Mouse (Mus musculus) lung, embryonic 15.5 days (tissue): Measurements from ENCODE around the gene Smtnl2. TPM values are rescaled to one million over a fixed set of nuclear protein-coding genes. Genes with fewer than 3 reads are reported as not detected.

Experiments
- ATAC-seq: fragments of 200-750 bp; cut with Nextera tagmentation; 2 replicates; pipeline ENCODE4 v1.8.0; 2017; ENCODE audit warnings: moderate number of reproducible peaks, borderline replicate concordance; ENCODE audit not compliant: low FRiP score, low TSS enrichment; ENCODE audit errors: extremely low read depth
- H3K27ac ChIP-seq: fragments of 300-500 bp; sonication (generic); 2 replicates; pipeline ENCODE4 v1.5.1; 2015; ENCODE audit warnings: moderate library complexity, mild to moderate bottlenecking, inconsistent platforms
- H3K27me3 ChIP-seq: fragments of 300-500 bp; sonication (generic); 2 replicates; pipeline ENCODE4 v1.6.1; 2015; ENCODE audit warnings: inconsistent platforms
- H3K36me3 ChIP-seq: fragments of 300-500 bp; sonication (generic); 2 replicates; pipeline ENCODE4 v1.6.1; 2015; ENCODE audit warnings: inconsistent platforms
- H3K4me1 ChIP-seq: fragments of 300-500 bp; sonication (generic); 2 replicates; pipeline ENCODE4 v1.6.1; 2015; ENCODE audit warnings: inconsistent platforms
- H3K4me2 ChIP-seq: fragments of 300-500 bp; sonication (generic); 2 replicates; pipeline ENCODE4 v1.6.1; 2015; ENCODE audit warnings: inconsistent platforms, mild to moderate bottlenecking, moderate library complexity
- H3K4me3 ChIP-seq: fragments of 300-500 bp; sonication (generic); 2 replicates; pipeline ENCODE4 v1.5.1; 2015; ENCODE audit warnings: mild to moderate bottlenecking, inconsistent platforms
- H3K9ac ChIP-seq: fragments of 300-500 bp; sonication (generic); 2 replicates; pipeline ENCODE4 v1.6.1; 2015; ENCODE audit warnings: inconsistent platforms
- H3K9me3 ChIP-seq: fragments of 300-500 bp; sonication (generic); 2 replicates; pipeline ENCODE4 v1.6.1; 2016; ENCODE audit warnings: inconsistent platforms
- WGBS: fragments of 180-500 bp; shearing (Covaris S2); methylation state at CpG from one replicate; pipeline ENCODE4 v1.1.7; 2015; 5-methylcytosine and 5-hydroxymethylcytosine counted together
- polyA plus RNA-seq: library from polyadenylated mRNA; unstranded; fragments of >200 nt; fragmentation: Nextera tagmentation; extraction: Ambion mirVana; gene quantifications from 2 replicates; pipeline ENCODE4 v1.2.1, GENCODE M21; 2015

Smtnl2 gene
- polyA plus RNA-seq, 1 experiment from 2014 or later: 156 TPM

- no peak overlapping the region for H3K4me3 ChIP-seq
- peaks cover 90% of the 10 kb centered on the region for H3K4me1 ChIP-seq
- ATAC-seq: peak; percentile 76
- H3K9me3 ChIP-seq: no peaks in the 10 kb centered on the region
- H3K36me3 ChIP-seq: peaks cover 38% of the 10 kb centered on the region
- WGBS: 37% methylated on average over 7 of the region's 7 CpGs
- H3K9ac ChIP-seq: no peak overlapping the region
- no peaks in the 10 kb centered on the region for H3K27me3 ChIP-seq
- H3K27ac ChIP-seq: peak overlapping the region; percentile 89
- peak overlapping the region; percentile 21 for H3K4me2 ChIP-seq
Observed at GRCm38 (mm10) chr11:72396621-72397020, 14.9 kb downstream of the Smtnl2 start.

GRCm38 (mm10) chr11:72395652-72396051 lies 15.9 kb downstream of the Smtnl2 start:
- H3K9ac ChIP-seq: no peak overlapping the region
- peaks cover 81% of the 10 kb centered on the region for H3K4me1 ChIP-seq
- 56% methylated on average over 6 of the region's 6 CpGs for WGBS
- no peaks in the 10 kb centered on the region for H3K9me3 ChIP-seq
- no peak for ATAC-seq
- peaks cover 40% of the 10 kb centered on the region for H3K36me3 ChIP-seq
- peak overlapping the region; percentile 89 for H3K27ac ChIP-seq
- no peak overlapping the region for H3K4me3 ChIP-seq
- H3K4me2 ChIP-seq: no peak overlapping the region
- H3K27me3 ChIP-seq: no peaks in the 10 kb centered on the region

GRCm38 (mm10) chr11:72394694-72395093 lies 16.8 kb downstream of the Smtnl2 start:
- Histone ChIP-seq H3K4me1 (peaks cover 78% of the 10 kb centered on the region), H3K27me3 (no peaks in the 10 kb centered on the region), H3K9ac (no peak overlapping the region), H3K36me3 (peaks cover 38% of the 10 kb centered on the region), H3K27ac (peak overlapping the region; percentile 89), H3K9me3 (no peaks in the 10 kb centered on the region), H3K4me3 (no peak overlapping the region), H3K4me2 (no peak overlapping the region)
- WGBS: 75% methylated on average over 2 of the region's 2 CpGs
- no peak for ATAC-seq

DNA sequence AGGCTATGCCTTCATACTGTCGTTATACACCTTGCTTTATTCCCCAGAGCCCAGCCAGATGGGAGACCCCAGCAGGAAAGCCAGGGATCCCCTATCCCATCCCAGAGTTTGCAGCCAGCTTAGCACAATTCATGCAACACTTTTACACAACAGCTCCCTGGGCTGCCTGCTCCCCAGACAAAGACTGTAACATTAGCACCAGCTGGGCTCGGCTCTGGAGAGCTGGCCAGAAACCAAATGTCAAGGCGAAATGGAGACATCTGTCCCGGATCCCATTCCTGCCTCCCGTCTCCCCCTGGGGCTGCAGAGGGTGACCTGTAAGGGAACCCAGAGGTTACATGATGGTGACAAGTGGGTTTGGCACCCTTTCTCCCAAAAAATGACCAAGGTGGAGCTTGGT lies 17.8 kb downstream of the Smtnl2 start:
- 30% methylated on average over 5 of the region's 5 CpGs for WGBS
- no peaks in the 10 kb centered on the region for H3K9me3 ChIP-seq
- peaks cover 28% of the 10 kb centered on the region for H3K36me3 ChIP-seq
- H3K27ac ChIP-seq: peak overlapping the region; percentile 89
- H3K4me3 ChIP-seq: no peak overlapping the region
- peak; percentile 5; the same call in 1 of the 2 replicates for ATAC-seq
- peaks cover 76% of the 10 kb centered on the region for H3K4me1 ChIP-seq
- no peak overlapping the region for H3K9ac ChIP-seq
- no peak overlapping the region for H3K4me2 ChIP-seq
- no peaks in the 10 kb centered on the region for H3K27me3 ChIP-seq

- Histone ChIP-seq H3K9me3 (no peaks in the 10 kb centered on the region), H3K27me3 (no peaks in the 10 kb centered on the region), H3K4me2 (no peak overlapping the region), H3K9ac (no peak overlapping the region), H3K27ac (peak overlapping the region; percentile 89), H3K4me1 (peaks cover 75% of the 10 kb centered on the region), H3K36me3 (peaks cover 32% of the 10 kb centered on the region), H3K4me3 (no peak overlapping the region)
- WGBS: 51% methylated on average over 3 of the region's 3 CpGs
- ATAC-seq: no peak
Observed at GRCm38 (mm10) chr11:72393243-72393642, 18.3 kb downstream of the Smtnl2 start.

GRCm38 (mm10) chr11:72391181-72391580 lies 20.3 kb downstream of the Smtnl2 start:
- no peak overlapping the region for H3K4me2 ChIP-seq
- peaks cover 56% of the 10 kb centered on the region for H3K4me1 ChIP-seq
- no peaks in the 10 kb centered on the region for H3K9me3 ChIP-seq
- 88% methylated on average over 13 of the region's 13 CpGs for WGBS
- H3K27ac ChIP-seq: peak overlapping the region; percentile 86
- no peak overlapping the region for H3K4me3 ChIP-seq
- H3K9ac ChIP-seq: no peak overlapping the region
- no peaks in the 10 kb centered on the region for H3K27me3 ChIP-seq
- no peak for ATAC-seq
- H3K36me3 ChIP-seq: peaks cover 41% of the 10 kb centered on the region

GRCm38 (mm10) chr11:72389407-72390142 lies 21.9 kb downstream of the Smtnl2 start:
- H3K27ac ChIP-seq: peak overlapping the region; percentile 86
- no peaks in the 10 kb centered on the region for H3K9me3 ChIP-seq
- peak; percentile 82 for ATAC-seq
- no peak overlapping the region for H3K4me2 ChIP-seq
- no peaks in the 10 kb centered on the region for H3K27me3 ChIP-seq
- H3K4me1 ChIP-seq: peaks cover 40% of the 10 kb centered on the region
- no peak overlapping the region for H3K4me3 ChIP-seq
- no peak overlapping the region for H3K9ac ChIP-seq
- H3K36me3 ChIP-seq: peaks cover 38% of the 10 kb centered on the region
- WGBS: 46% methylated on average over 7 of the region's 7 CpGs

DNA sequence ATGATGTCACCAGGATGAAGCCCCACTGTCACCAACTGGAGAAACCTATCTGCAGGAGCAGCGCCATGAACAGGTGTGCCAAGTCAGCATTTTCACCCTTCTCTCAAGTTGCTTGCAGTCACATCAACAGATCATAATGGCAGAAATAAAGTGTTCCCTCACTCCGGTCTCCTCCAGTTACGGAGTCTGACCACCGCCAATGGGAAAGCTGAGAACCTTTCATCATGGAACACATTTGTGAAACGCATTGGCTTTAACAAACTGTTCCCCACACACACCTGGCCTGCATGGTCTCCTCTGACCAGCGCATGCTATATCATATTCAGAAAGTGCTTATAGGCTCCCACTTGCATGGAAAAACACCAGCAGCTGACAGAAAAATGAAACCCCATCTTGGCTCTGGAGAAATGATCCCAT lies 23.4 kb downstream of the Smtnl2 start:
- Histone ChIP-seq H3K27ac (0 out of 2 replicates have a peak overlapping the region, but pooled peaks have one; percentile 33), H3K9me3 (no peaks in the 10 kb centered on the region), H3K36me3 (peaks cover 38% of the 10 kb centered on the region), H3K9ac (no peak overlapping the region), H3K4me1 (peaks cover 34% of the 10 kb centered on the region), H3K4me2 (no peak overlapping the region), H3K27me3 (no peaks in the 10 kb centered on the region), H3K4me3 (no peak overlapping the region)
- no peak for ATAC-seq
- 97% methylated on average over 6 of the region's 6 CpGs for WGBS

DNA sequence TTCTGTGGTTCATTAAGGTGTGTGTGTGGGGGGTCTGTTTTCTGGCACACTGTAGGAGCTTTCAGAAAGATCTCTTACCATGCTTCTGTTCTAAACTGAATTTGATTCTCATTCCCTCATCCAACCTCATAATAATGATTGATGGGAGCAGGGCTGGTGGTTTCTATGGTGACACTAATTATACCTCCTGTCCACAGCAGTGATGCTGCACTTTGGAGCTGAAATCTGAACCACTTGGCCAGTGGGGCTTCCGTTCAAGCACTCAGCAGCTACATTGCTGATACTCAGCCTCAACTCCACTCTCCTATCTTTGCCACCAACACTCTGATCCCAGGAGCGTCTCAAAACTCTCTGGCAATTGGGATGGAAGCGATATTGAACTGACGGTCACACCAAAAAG lies 32.2 kb downstream of the Smtnl2 start:
- ATAC-seq: no peak
- no peaks in the 10 kb centered on the region for H3K9me3 ChIP-seq

GRCm38 (mm10) chr11:72378222-72378621 lies 33.3 kb downstream of the Smtnl2 start:
- no peak overlapping the region for H3K4me3 ChIP-seq
- 54% methylated on average over 7 of the region's 7 CpGs for WGBS
- no peaks in the 10 kb centered on the region for H3K27me3 ChIP-seq
- ATAC-seq: no peak
- H3K9me3 ChIP-seq: no peaks in the 10 kb centered on the region
- H3K4me2 ChIP-seq: no peak overlapping the region
- H3K4me1 ChIP-seq: 0 out of 2 replicates have a peak, but pooled peaks cover 10% of the 10 kb centered on the region
- no peak overlapping the region for H3K27ac ChIP-seq
- no peaks in the 10 kb centered on the region for H3K36me3 ChIP-seq
- H3K9ac ChIP-seq: no peak overlapping the region

More for the DNA sequence above, 32.2 kb downstream of the Smtnl2 start:
- no peak overlapping the region for H3K4me2 ChIP-seq
- 60% methylated on average over 4 of the region's 4 CpGs for WGBS
- H3K9ac ChIP-seq: no peak overlapping the region
- no peaks in the 10 kb centered on the region for H3K27me3 ChIP-seq
- 0 out of 2 replicates have a peak, but pooled peaks cover 17% of the 10 kb centered on the region for H3K4me1 ChIP-seq
- H3K4me3 ChIP-seq: no peak overlapping the region
- H3K36me3 ChIP-seq: no peaks in the 10 kb centered on the region
- H3K27ac ChIP-seq: no peak overlapping the region

DNA sequence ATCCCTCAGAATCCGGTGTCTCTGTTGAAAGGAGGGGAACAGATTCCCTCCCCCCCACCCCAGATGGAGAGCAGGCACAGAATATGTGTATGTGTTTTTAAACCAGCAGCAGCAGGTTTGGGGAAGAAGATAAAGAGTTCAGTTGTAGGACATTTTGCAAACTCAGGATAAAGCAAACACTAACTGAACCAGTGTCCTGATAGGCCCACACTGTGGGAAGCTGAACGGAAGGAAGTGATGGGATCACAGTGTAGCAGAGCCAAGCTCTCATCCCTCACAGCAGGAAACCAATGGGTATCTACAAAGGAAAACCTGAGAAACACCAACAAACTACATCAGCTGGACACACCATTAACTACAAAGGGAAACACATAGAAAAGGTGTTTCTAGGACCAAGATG lies 35.0 kb downstream of the Smtnl2 start:
- 0 out of 2 replicates have a peak, but pooled peaks cover 10% of the 10 kb centered on the region for H3K4me1 ChIP-seq
- H3K27ac ChIP-seq: no peak overlapping the region
- no peaks in the 10 kb centered on the region for H3K9me3 ChIP-seq
- no peak overlapping the region for H3K4me3 ChIP-seq
- H3K36me3 ChIP-seq: no peaks in the 10 kb centered on the region
- 69% methylated on average over 2 of the region's 2 CpGs for WGBS
- no peak overlapping the region for H3K9ac ChIP-seq
- H3K27me3 ChIP-seq: no peaks in the 10 kb centered on the region
- no peak overlapping the region for H3K4me2 ChIP-seq
- no peak for ATAC-seq

- no peak overlapping the region for H3K4me3 ChIP-seq
- H3K9me3 ChIP-seq: no peaks in the 10 kb centered on the region
- H3K4me2 ChIP-seq: no peak overlapping the region
- H3K27me3 ChIP-seq: no peaks in the 10 kb centered on the region
- 6% methylated on average over 12 of the region's 12 CpGs for WGBS
- no peaks in the 10 kb centered on the region for H3K36me3 ChIP-seq
- no peak overlapping the region for H3K9ac ChIP-seq
- H3K4me1 ChIP-seq: peaks cover 10% of the 10 kb centered on the region; the same call in 1 of the 2 replicates
- ATAC-seq: peak; percentile 78; the same call in 1 of the 2 replicates
- peak overlapping the region; percentile 58 for H3K27ac ChIP-seq
Observed at GRCm38 (mm10) chr11:72369904-72370672, 41.4 kb downstream of the Smtnl2 start.
